10 mouse cellular contexts compared by ENCODE assay signal in genomic region chr4:127258186-127258897, GRCm38 (mm10). TPM values are rescaled to one million over a fixed set of nuclear protein-coding genes. Genes with fewer than 3 reads are reported as not detected.
DNase-seq lines count a peak whose midpoint lies in the region; ATAC-seq and TF ChIP-seq lines count a peak whose summit lies in the region.
"Had no signal": no experiment of that assay in that cellular context is flagged by ENCODE, and none has a peak within 500 bp of the region (broad histone marks: within the 10 kb centered on the region; RNA-seq: fewer than 3 reads in every experiment).

No protein-coding gene starts in this region.

- H3K4me2 ChIP-seq in midbrain, embryonic 12.5 days (replicated peaks) = no peak overlapping the region
- no peak overlapping the region for H3K4me2 ChIP-seq in midbrain, postnatal 0 days (ENCODE audit: low read depth, low read length, poor library complexity, severe bottlenecking)
- peak overlapping the region; percentile 37; the same call in 1 of the 2 replicates for H3K4me2 ChIP-seq in heart, embryonic 14.5 days (ENCODE audit: low read length)
- H3K4me2 ChIP-seq in liver, embryonic 12.5 days = no peak overlapping the region
- H3K4me2 ChIP-seq in forebrain, embryonic 15.5 days (replicated peaks) = no peak overlapping the region
- H3K4me2 ChIP-seq: embryonic facial prominence, embryonic 15.5 days; hindbrain, embryonic 13.5 days had no signal

- H3K4me3 ChIP-seq in midbrain, embryonic 12.5 days = no peak overlapping the region
- no peak overlapping the region for H3K4me3 ChIP-seq in midbrain, postnatal 0 days (ENCODE audit: low read depth, low read length)
- H3K4me3 ChIP-seq in heart, embryonic 14.5 days (ENCODE audit: control insufficient read depth in 1 of 2, insufficient read depth in 1 of 2, low read depth in 1 of 2, low read length in 2 of 2) = no peak overlapping the region
- no peak overlapping the region for H3K4me3 ChIP-seq in liver, embryonic 12.5 days
- H3K4me3 ChIP-seq in forebrain, embryonic 15.5 days = no peak overlapping the region
- H3K4me3 ChIP-seq: embryonic facial prominence, embryonic 15.5 days; hindbrain, embryonic 13.5 days had no signal

- 68% methylated on average over 12 of the region's 12 CpGs for WGBS in midbrain, embryonic 12.5 days
- WGBS in midbrain, postnatal 0 days = 61% methylated on average over 12 of the region's 12 CpGs
- 20% methylated on average over 12 of the region's 12 CpGs for WGBS in heart, embryonic 14.5 days
- WGBS in liver, embryonic 12.5 days (ENCODE audit: insufficient replicate concordance) = 25% methylated on average over 12 of the region's 12 CpGs
- WGBS in forebrain, embryonic 15.5 days = 64% methylated on average over 12 of the region's 12 CpGs

- 0 out of 2 replicates have a peak overlapping the region, but pooled peaks have one; percentile 2 for H3K9ac ChIP-seq in midbrain, embryonic 12.5 days (replicated peaks)
- no peak overlapping the region for H3K9ac ChIP-seq in midbrain, postnatal 0 days (replicated peaks; ENCODE audit: low read length, poor library complexity, severe bottlenecking)
- H3K9ac ChIP-seq in heart, embryonic 14.5 days (ENCODE audit: low read length) = peak overlapping the region; percentile 32; the same call in 1 of the 2 replicates
- H3K9ac ChIP-seq in liver, embryonic 12.5 days = no peak overlapping the region
- no peak overlapping the region for H3K9ac ChIP-seq in forebrain, embryonic 15.5 days (replicated peaks)
- H3K9ac ChIP-seq: embryonic facial prominence, embryonic 15.5 days; hindbrain, embryonic 13.5 days had no signal

- H3K36me3 ChIP-seq in midbrain, embryonic 12.5 days = no peaks in the 10 kb centered on the region
- H3K36me3 ChIP-seq in midbrain, postnatal 0 days (ENCODE audit: insufficient read depth, low read length) = no peaks in the 10 kb centered on the region; the same call in 1 of the 2 replicates
- H3K36me3 ChIP-seq in heart, embryonic 14.5 days (ENCODE audit: control insufficient read depth, insufficient read depth, low read length) = no peaks in the 10 kb centered on the region
- H3K36me3 ChIP-seq in liver, embryonic 12.5 days = no peaks in the 10 kb centered on the region
- H3K36me3 ChIP-seq in forebrain, embryonic 15.5 days = no peaks in the 10 kb centered on the region
- H3K36me3 ChIP-seq: embryonic facial prominence, embryonic 15.5 days; hindbrain, embryonic 13.5 days had no signal

- intact Hi-C loops in left cerebral cortex, postnatal 36 days (cut with DNase I) = no loop called here

- H3K4me1 ChIP-seq in midbrain, embryonic 12.5 days = no peaks in the 10 kb centered on the region
- no peaks in the 10 kb centered on the region for H3K4me1 ChIP-seq in midbrain, postnatal 0 days (ENCODE audit: insufficient read depth, low read length)
- H3K4me1 ChIP-seq in heart, embryonic 14.5 days (ENCODE audit: control insufficient read depth in 2 of 2, insufficient read depth in 2 of 2, low read length in 2 of 2) = peaks cover 11 to 15% of the 10 kb centered on the region in 2 experiments
- 0 out of 2 replicates have a peak, but pooled peaks cover 8% of the 10 kb centered on the region for H3K4me1 ChIP-seq in liver, embryonic 12.5 days
- no peaks in the 10 kb centered on the region for H3K4me1 ChIP-seq in forebrain, embryonic 15.5 days
- H3K4me1 ChIP-seq: embryonic facial prominence, embryonic 15.5 days; hindbrain, embryonic 13.5 days had no signal

- H3K9me3 ChIP-seq in midbrain, embryonic 12.5 days = no peaks in the 10 kb centered on the region
- no peaks in the 10 kb centered on the region for H3K9me3 ChIP-seq in midbrain, postnatal 0 days (ENCODE audit: low read length)
- H3K9me3 ChIP-seq in heart, embryonic 14.5 days (ENCODE audit: control insufficient read depth, low read length) = no peaks in the 10 kb centered on the region
- H3K9me3 ChIP-seq in liver, embryonic 12.5 days (replicated peaks) = no peaks in the 10 kb centered on the region
- H3K9me3 ChIP-seq in forebrain, embryonic 15.5 days = no peaks in the 10 kb centered on the region
- H3K9me3 ChIP-seq: embryonic facial prominence, embryonic 15.5 days; hindbrain, embryonic 13.5 days had no signal

- no peak for ATAC-seq in midbrain, embryonic 12.5 days (ENCODE audit: low FRiP score, low read depth)
- ATAC-seq in midbrain, postnatal 0 days (ENCODE audit: low FRiP score) = no peak
- ATAC-seq in heart, embryonic 14.5 days (ENCODE audit: insufficient number of reproducible peaks, insufficient read depth, low FRiP score, low read depth) = peak; percentile 68
- 0 out of 2 replicates have a peak, but pooled peaks have one; percentile 37 for ATAC-seq in liver, embryonic 12.5 days
- ATAC-seq in forebrain, embryonic 15.5 days (replicated peaks) = no peak
- no peak for ATAC-seq in megakaryocyte progenitor cell, adult 5-6 weeks (replicated peaks; ENCODE audit: poor library complexity)

- TF ChIP-seq CTCF in midbrain, postnatal 0 days (IDR thresholded peaks at IDR 0.05) = no peak

- H3K27ac ChIP-seq in midbrain, embryonic 12.5 days (replicated peaks) = no peak overlapping the region
- no peak overlapping the region for H3K27ac ChIP-seq in midbrain, postnatal 0 days (ENCODE audit: low read depth, low read length)
- peak overlapping the region; percentile 19 to 42 for H3K27ac ChIP-seq in heart, embryonic 14.5 days (replicated peaks in 1 of 2; ENCODE audit: control insufficient read depth in 1 of 2, insufficient read depth in 1 of 2, low read depth in 2 of 2, low read length in 2 of 2)
- no peak overlapping the region for H3K27ac ChIP-seq in liver, embryonic 12.5 days
- no peak overlapping the region for H3K27ac ChIP-seq in forebrain, embryonic 15.5 days (replicated peaks)
- H3K27ac ChIP-seq: embryonic facial prominence, embryonic 15.5 days; hindbrain, embryonic 13.5 days had no signal

- no peaks in the 10 kb centered on the region for H3K27me3 ChIP-seq in midbrain, embryonic 12.5 days
- H3K27me3 ChIP-seq in midbrain, postnatal 0 days (ENCODE audit: insufficient read depth, low read length) = 0 out of 2 replicates have a peak, but pooled peaks cover 3% of the 10 kb centered on the region
- H3K27me3 ChIP-seq in heart, embryonic 14.5 days (ENCODE audit: control insufficient read depth, insufficient read depth, low read length) = no peaks in the 10 kb centered on the region
- peaks cover 13% of the 10 kb centered on the region; the same call in 1 of the 2 replicates for H3K27me3 ChIP-seq in liver, embryonic 12.5 days (replicated peaks)
- no peaks in the 10 kb centered on the region for H3K27me3 ChIP-seq in forebrain, embryonic 15.5 days
- H3K27me3 ChIP-seq: embryonic facial prominence, embryonic 15.5 days; hindbrain, embryonic 13.5 days had no signal

- no peak for DNase-seq in midbrain, postnatal 0 days (ENCODE audit: low spot score)
- DNase-seq in lung, postnatal 25 days (ENCODE audit: low spot score) = peak; percentile 87
- DNase-seq in left cerebral cortex, postnatal 36 days (ENCODE audit: low spot score in 2 of 2) = no peak

RNA-seq across cellular contexts. Expression of gene Smim12, which starts 14.8 kb away (rescaled TPM):
- 41.7 and 50.3 TPM in 2 replicates for polyA plus RNA-seq in midbrain, embryonic 12.5 days (2016; fragmentation: Nextera tagmentation; extraction: Ambion mirVana)
- total RNA-seq in midbrain, postnatal 0 days (2014; rRNA removed) = 26.3 and 38.3 TPM in 2 replicates
- polyA plus RNA-seq in midbrain, postnatal 0 days (2015; fragmentation: Nextera tagmentation; extraction: Ambion mirVana) = 50.7 and 56.6 TPM in 2 replicates
- 61.2 and 63.8 TPM in 2 replicates for polyA plus RNA-seq in heart, embryonic 14.5 days (2014; fragmentation: Nextera tagmentation; extraction: Ambion mirVana)
- 33.9 and 35.3 TPM in 2 replicates for polyA plus RNA-seq in liver, embryonic 12.5 days (2016; fragmentation: Nextera tagmentation; extraction: Ambion mirVana)
- 52.2 and 53.8 TPM in 2 replicates for polyA plus RNA-seq in forebrain, embryonic 15.5 days (2015; fragmentation: Nextera tagmentation; extraction: Ambion mirVana)
- 10 to 100 TPM; 52.6 to 59.2 TPM for total RNA-seq in left cerebral cortex, postnatal 36 days (2021)
- total RNA-seq in megakaryocyte progenitor cell, adult 5-6 weeks (2015) = 31.6 and 33.8 TPM in 2 replicates
- total RNA-seq in megakaryocyte progenitor cell, adult 5-6 weeks (2017) = 40.4 and 49.1 TPM in 2 replicates

RNA-seq across cellular contexts. Expression of gene Gja4, which starts 55.5 kb away (rescaled TPM):
- 12.6 and 17.1 TPM in 2 replicates for polyA plus RNA-seq in midbrain, embryonic 12.5 days (2016; fragmentation: Nextera tagmentation; extraction: Ambion mirVana)
- 24.8 and 25.8 TPM in 2 replicates for total RNA-seq in midbrain, postnatal 0 days (2014; rRNA removed)
- polyA plus RNA-seq in midbrain, postnatal 0 days (2015; fragmentation: Nextera tagmentation; extraction: Ambion mirVana) = 21.9 and 26.5 TPM in 2 replicates
- polyA plus RNA-seq in heart, embryonic 14.5 days (2014; fragmentation: Nextera tagmentation; extraction: Ambion mirVana) = 41.4 and 42.2 TPM in 2 replicates
- polyA plus RNA-seq in liver, embryonic 12.5 days (2016; fragmentation: Nextera tagmentation; extraction: Ambion mirVana) = 2.5 and 3.1 TPM in 2 replicates
- 13.3 and 14.6 TPM in 2 replicates for polyA plus RNA-seq in forebrain, embryonic 15.5 days (2015; fragmentation: Nextera tagmentation; extraction: Ambion mirVana)
- 1 to 10 TPM; 3.6 to 4.5 TPM for total RNA-seq in left cerebral cortex, postnatal 36 days (2021)
- total RNA-seq in megakaryocyte progenitor cell, adult 5-6 weeks (2015) = not detected in 2 replicates
- not detected in 2 replicates for total RNA-seq in megakaryocyte progenitor cell, adult 5-6 weeks (2017)

Comparison
In these comparisons a context has a peak if more than half of its experiments do, and no peak if none do; other contexts are left out.
1. H3K9ac ChIP-seq: peak in midbrain, embryonic 12.5 days (single experiment) and heart, embryonic 14.5 days (single experiment); none in midbrain, postnatal 0 days (single experiment), liver, embryonic 12.5 days (single experiment) and forebrain, embryonic 15.5 days (single experiment).
2. ATAC-seq: peak in heart, embryonic 14.5 days (single experiment) and liver, embryonic 12.5 days (single experiment); none in midbrain, embryonic 12.5 days (single experiment), midbrain, postnatal 0 days (single experiment), forebrain, embryonic 15.5 days (single experiment) and megakaryocyte progenitor cell, adult 5-6 weeks (single experiment).
3. H3K27ac ChIP-seq: peak in heart, embryonic 14.5 days (2 of 2); none in midbrain, embryonic 12.5 days (single experiment), midbrain, postnatal 0 days (single experiment), liver, embryonic 12.5 days (single experiment) and forebrain, embryonic 15.5 days (single experiment).